Mouse (Mus musculus) heart, adult 2 months (tissue): Measurements from ENCODE around the gene Unc5c.

ENCODE experiments used
- CTCF ChIP-seq: fragments of 200-600 bp; IDR thresholded peaks from 2 replicates; pipeline ENCODE4 v1.8.1; 2022; ENCODE audit warnings: antibody characterized with exemption, mild to moderate bottlenecking, moderate library complexity
- EP300 ChIP-seq: fragments of 200-500 bp; IDR thresholded peaks from 2 replicates; pipeline ENCODE4 v1.6.1; 2011; ENCODE audit warnings: low read depth, low read length, control low read depth; ENCODE audit not compliant: insufficient read depth
- POLR2A ChIP-seq: fragments of 200-500 bp; IDR thresholded peaks from 2 replicates; pipeline ENCODE4 v1.6.1; 2011; ENCODE audit warnings: mild to moderate bottlenecking, low read depth, low read length, control low read depth; ENCODE audit not compliant: insufficient read depth

DNA sequence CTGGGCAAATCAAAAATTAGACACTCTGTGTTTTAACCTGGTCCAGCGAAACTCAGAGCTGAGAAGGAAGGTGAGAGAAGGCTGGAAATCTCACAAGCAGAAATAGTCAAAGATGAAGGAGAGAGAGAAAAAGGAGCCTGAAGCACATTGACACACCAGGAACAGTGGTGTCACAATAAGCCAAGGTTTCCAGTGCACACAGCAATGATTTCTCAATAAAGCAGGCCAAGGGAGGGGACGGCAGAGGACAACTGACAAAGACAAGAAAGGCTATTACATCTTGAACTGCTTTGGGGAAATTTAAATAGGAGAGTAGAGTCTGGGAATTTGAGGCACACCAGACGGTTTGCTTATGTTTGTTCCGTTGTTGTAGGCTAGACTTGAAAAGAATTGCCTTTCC lies 389.3 kb downstream of the Unc5c start:
- TF ChIP-seq POLR2A (no peak), EP300 (no peak), CTCF (no peak)
